Mouse (Mus musculus): ENCODE measurements around the gene Ankfn1. TPM values are rescaled to one million over a fixed set of nuclear protein-coding genes. Genes with fewer than 3 reads are reported as not detected.
A peak's percentile ranks its signal among the peaks of the same experiment; 100 is the strongest.

The Ankfn1 gene
- polyA plus RNA-seq, 1 experiment from 2014 or later: not detected

- ChIA-PET POLR2A (no interaction called here), CTCF (interaction anchor here (0.9 kb wide), 1 partner anchor 219 kb away, joined by 3 read pairs; no protein-coding TSS in a partner anchor)
- no peak for TF ChIP-seq CTCF (IDR thresholded peaks at IDR 0.05)
- ATAC-seq (no peak), DNase-seq (ENCODE audit: low read depth, low spot score) (no peak)
- H3K27me3 ChIP-seq: peaks cover 16% of the 10 kb centered on the region
- in situ Hi-C loops (cut with MboI; ENCODE audit: low pct_unique_long_range_greater_than_20kb): no loop called here
Observed at GRCm38 (mm10) chr11:89765014-89765769, 12.3 kb downstream of the Ankfn1 start.

DNA sequence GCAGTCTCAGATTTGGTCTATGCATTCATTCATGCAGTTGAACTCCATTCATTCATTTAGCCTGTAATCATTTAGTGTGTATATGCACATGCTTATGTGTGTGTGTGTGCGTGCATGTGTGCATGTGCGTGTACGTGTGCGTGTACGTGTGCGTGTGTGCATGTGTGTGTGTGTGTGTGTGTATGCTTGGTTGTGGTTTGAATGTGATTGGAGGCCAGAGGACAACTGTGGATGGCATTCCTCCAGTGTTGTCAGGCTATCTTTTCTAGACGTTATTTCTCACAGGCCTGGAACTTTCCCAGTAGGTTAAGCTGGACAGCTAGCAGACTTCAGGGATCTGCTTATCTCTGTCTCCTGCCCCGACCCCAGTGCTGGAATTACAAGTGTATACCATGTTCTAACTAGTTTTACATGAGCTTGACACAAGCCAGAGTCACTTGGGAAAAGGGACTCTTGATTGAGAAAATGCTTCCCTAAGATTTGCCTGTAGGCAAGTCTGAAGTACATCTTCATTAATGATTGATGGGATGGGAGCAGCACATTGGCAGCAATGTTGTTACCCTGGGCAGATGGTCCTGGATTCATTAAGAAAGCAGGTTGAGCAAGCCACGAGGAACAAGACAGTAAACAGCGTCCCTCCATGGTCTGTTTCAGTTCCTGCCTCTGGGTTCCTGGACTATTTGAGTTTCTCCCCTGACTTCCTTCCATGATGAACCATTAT is 43.3 kb downstream of the Ankfn1 start:
- DNase-seq (ENCODE audit: low read depth, low spot score): no peak
- ChIA-PET CTCF (no interaction called here), POLR2A (no interaction called here)
- H3K27me3 ChIP-seq: no peaks in the 10 kb centered on the region
- ATAC-seq: no peak
- no peak for TF ChIP-seq CTCF (IDR thresholded peaks at IDR 0.05)
- in situ Hi-C loops (cut with MboI; ENCODE audit: low pct_unique_long_range_greater_than_20kb): no loop called here

DNA sequence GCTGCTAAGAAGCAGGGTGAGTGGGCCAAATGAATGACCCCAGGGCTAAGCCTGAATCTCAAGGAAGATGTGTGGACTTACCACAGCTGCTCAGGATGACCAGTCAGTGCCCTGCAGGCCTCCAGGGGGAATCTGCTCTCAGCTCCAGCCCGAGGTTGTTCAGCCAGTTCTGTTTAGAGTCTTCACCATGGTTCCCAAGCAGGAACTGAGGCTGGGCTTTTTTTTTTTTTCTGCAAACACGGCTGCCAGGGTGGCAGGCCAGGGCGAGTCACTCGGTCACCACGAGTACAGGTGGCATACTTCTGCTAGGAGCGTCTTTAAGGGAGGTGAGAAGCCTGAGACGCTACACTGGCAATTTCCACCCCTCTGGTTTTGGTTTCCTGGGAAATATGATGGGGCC is 43.9 kb downstream of the Ankfn1 start:
- no peaks in the 10 kb centered on the region for H3K27me3 ChIP-seq
- in situ Hi-C loops (cut with MboI; ENCODE audit: low pct_unique_long_range_greater_than_20kb): no loop called here
- TF ChIP-seq CTCF (IDR thresholded peaks at IDR 0.05): no peak
- DNase-seq (ENCODE audit: low read depth, low spot score): no peak
- ChIA-PET CTCF (no interaction called here), POLR2A (no interaction called here)
- no peak for ATAC-seq

GRCm38 (mm10) chr11:89720847-89721246 is 56.6 kb downstream of the Ankfn1 start:
- DNase-seq (ENCODE audit: low read depth, low spot score): no peak
- ChIA-PET CTCF (interaction anchor here (0.8 to 5.2 kb wide), 15 partner anchors 9 to 556 kb away, joined by 3 to 39 read pairs (median 4); no protein-coding TSS in a partner anchor), POLR2A (interaction anchor here (1.1 kb wide), 1 partner anchor 175 kb away, joined by 3 read pairs; no protein-coding TSS in a partner anchor)
- ATAC-seq: peak; percentile 71
- TF ChIP-seq CTCF (IDR thresholded peaks at IDR 0.05): peak; percentile 95
- in situ Hi-C loops (cut with MboI; ENCODE audit: low pct_unique_long_range_greater_than_20kb): loop anchor here (10.0 kb wide), 2 partner anchors 176 to 556 kb away; no protein-coding TSS in a partner anchor
- H3K27me3 ChIP-seq: no peaks in the 10 kb centered on the region

- DNase-seq (ENCODE audit: low read depth, low spot score) (no peak), ATAC-seq (no peak)
- ChIA-PET POLR2A (no interaction called here), CTCF (interaction anchor here (1.0 to 5.2 kb wide), 3 partner anchors 11 to 173 kb away, joined by 3 to 39 read pairs (median 15); no protein-coding TSS in a partner anchor)
- in situ Hi-C loops (cut with MboI; ENCODE audit: low pct_unique_long_range_greater_than_20kb): loop anchor here (10.0 kb wide), 1 partner anchor 294 kb away; no protein-coding TSS in a partner anchor
- TF ChIP-seq CTCF (IDR thresholded peaks at IDR 0.05): no peak
- no peaks in the 10 kb centered on the region for H3K27me3 ChIP-seq
Observed at GRCm38 (mm10) chr11:89718491-89718982, 58.9 kb downstream of the Ankfn1 start.

DNA sequence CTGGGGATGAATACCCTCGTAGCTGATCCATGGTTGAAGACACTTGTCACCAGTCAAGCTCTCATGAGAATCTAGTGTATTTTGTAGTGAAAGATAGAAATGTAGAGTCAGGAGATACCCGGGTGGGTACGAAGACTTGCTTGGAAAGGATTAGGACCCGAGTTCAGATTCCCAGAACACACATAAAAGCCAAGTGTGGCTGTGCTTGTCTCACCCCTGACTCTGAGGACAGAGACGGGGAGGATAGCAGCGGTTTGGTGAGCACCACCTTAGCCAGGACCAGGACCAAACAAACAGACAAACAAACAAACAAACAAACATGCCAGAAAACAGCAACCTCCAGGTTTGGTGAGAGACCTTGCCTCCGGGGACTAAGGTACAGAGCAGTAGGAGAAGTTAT is 61.1 kb downstream of the Ankfn1 start:
- in situ Hi-C loops (cut with MboI; ENCODE audit: low pct_unique_long_range_greater_than_20kb): loop anchor here (10.0 kb wide), 1 partner anchor 292 kb away; no protein-coding TSS in a partner anchor
- no peak for TF ChIP-seq CTCF (IDR thresholded peaks at IDR 0.05)
- DNase-seq (ENCODE audit: low read depth, low spot score) (no peak), ATAC-seq (no peak)
- peaks cover 3% of the 10 kb centered on the region for H3K27me3 ChIP-seq
- POLR2A ChIA-PET: no interaction called here
- CTCF ChIA-PET: interaction anchor here (1.0 kb wide), 1 partner anchor 11 kb away, joined by 3 read pairs; no protein-coding TSS in a partner anchor

- ChIA-PET CTCF (interaction anchor here (1.1 kb wide), 1 partner anchor 12 kb away, joined by 5 read pairs; no protein-coding TSS in a partner anchor), POLR2A (no interaction called here)
- TF ChIP-seq CTCF (IDR thresholded peaks at IDR 0.05): no peak
- no peak for ATAC-seq
- DNase-seq (ENCODE audit: low read depth, low spot score): no peak
- H3K27me3 ChIP-seq: peaks cover 7% of the 10 kb centered on the region
- in situ Hi-C loops (cut with MboI; ENCODE audit: low pct_unique_long_range_greater_than_20kb): no loop called here
Observed at GRCm38 (mm10) chr11:89708526-89708925, 68.9 kb downstream of the Ankfn1 start.

GRCm38 (mm10) chr11:89696431-89697403 is 80.7 kb downstream of the Ankfn1 start:
- DNase-seq (ENCODE audit: low read depth, low spot score): no peak
- POLR2A ChIA-PET: no interaction called here
- CTCF ChIA-PET: no interaction called here
- H3K27me3 ChIP-seq: no peaks in the 10 kb centered on the region
- ATAC-seq: no peak
- in situ Hi-C loops (cut with MboI; ENCODE audit: low pct_unique_long_range_greater_than_20kb): no loop called here
- TF ChIP-seq CTCF (IDR thresholded peaks at IDR 0.05): no peak

DNA sequence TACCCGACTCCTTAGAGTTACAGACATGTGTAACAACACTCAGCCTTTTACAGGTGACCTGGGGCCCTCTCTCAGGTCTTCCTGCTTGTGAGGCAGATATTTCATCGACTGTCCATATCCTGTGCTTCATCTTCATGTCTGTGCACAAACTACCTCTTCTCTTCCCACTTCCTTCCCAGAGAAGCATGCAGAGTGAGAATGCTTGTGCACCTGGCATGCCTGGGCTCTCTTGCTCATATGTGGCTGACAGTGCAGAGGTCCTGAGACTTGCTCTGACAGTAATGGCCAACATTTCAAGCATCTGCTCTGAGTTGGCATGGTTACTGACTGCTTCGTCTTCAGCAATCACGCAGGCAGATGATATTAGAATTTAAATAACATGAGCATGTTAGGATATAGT is 83.8 kb downstream of the Ankfn1 start:
- no peak for ATAC-seq
- H3K27me3 ChIP-seq: no peaks in the 10 kb centered on the region
- CTCF ChIA-PET: no interaction called here
- POLR2A ChIA-PET: no interaction called here
- no peak for TF ChIP-seq CTCF (IDR thresholded peaks at IDR 0.05)
- in situ Hi-C loops (cut with MboI; ENCODE audit: low pct_unique_long_range_greater_than_20kb): no loop called here
- DNase-seq (ENCODE audit: low read depth, low spot score): no peak

- DNase-seq (ENCODE audit: low read depth, low spot score): no peak
- no peak for ATAC-seq
- POLR2A ChIA-PET: no interaction called here
- CTCF ChIA-PET: no interaction called here
- in situ Hi-C loops (cut with MboI; ENCODE audit: low pct_unique_long_range_greater_than_20kb): no loop called here
- TF ChIP-seq CTCF (IDR thresholded peaks at IDR 0.05): no peak
- no peaks in the 10 kb centered on the region for H3K27me3 ChIP-seq
Observed at GRCm38 (mm10) chr11:89676922-89677321, 100.5 kb downstream of the Ankfn1 start.
